Mouse (Mus musculus) MEL (cell line): Measurements from ENCODE around the gene Hk3. TPM values are rescaled to one million over a fixed set of nuclear protein-coding genes. Genes with fewer than 3 reads are reported as not detected.

Source experiments
- DNase-seq: peaks from one replicate; pipeline ENCODE4 v3.0.0; 2011; ENCODE audit warnings: low read depth, low spot score
- H3K27ac ChIP-seq: 2 replicates; pipeline ENCODE4 v1.5.1; 2012; ENCODE audit warnings: low read depth, mild to moderate bottlenecking, control low read depth, low read length, moderate library complexity; ENCODE audit not compliant: control insufficient read depth
- H3K27me3 ChIP-seq, 2 experiments: fragments of 150-350 bp in 1 of 2; sonication (generic) in 1 of 2; 2 replicates each; pipeline ENCODE4 v1.6.1; 2012; ENCODE audit warnings: low read length in 2 of 2, mild to moderate bottlenecking in 2 of 2, improper control_type of control experiment in 1 of 2, moderate library complexity in 1 of 2; ENCODE audit not compliant: insufficient read depth in 2 of 2, control insufficient read depth in 1 of 2
- H3K36me3 ChIP-seq, 2 experiments: 2 replicates each; pipeline ENCODE4 v1.6.1; 2012 to 2014; ENCODE audit warnings: low read length in 2 of 2, improper control_type of control experiment in 1 of 2, inconsistent platforms in 1 of 2, mild to moderate bottlenecking in 1 of 2; ENCODE audit not compliant: insufficient read depth in 2 of 2, control insufficient read depth in 1 of 2
- H3K4me1 ChIP-seq, 2 experiments: fragments of 150-350 bp in 1 of 2; sonication (generic) in 1 of 2; 2 replicates each; pipeline ENCODE4 v1.6.1; 2012; ENCODE audit warnings: low read length in 2 of 2, improper control_type of control experiment in 1 of 2, mild to moderate bottlenecking in 1 of 2; ENCODE audit not compliant: insufficient read depth in 2 of 2, control insufficient read depth in 1 of 2
- H3K4me3 ChIP-seq, 2 experiments: fragments of 150-350 bp in 1 of 2; sonication (generic) in 1 of 2; 2 replicates each; pipeline ENCODE4 v1.5.1; 2012; ENCODE audit warnings: low read depth in 2 of 2, low read length in 2 of 2, mild to moderate bottlenecking in 2 of 2, moderate library complexity in 2 of 2, control low read depth in 1 of 2, improper control_type of control experiment in 1 of 2; ENCODE audit not compliant: control insufficient read depth in 1 of 2, insufficient read depth in 1 of 2
- H3K79me2 ChIP-seq: 2 replicates; pipeline ENCODE4 v1.6.1; 2012; ENCODE audit warnings: mild to moderate bottlenecking, low read length, moderate library complexity; ENCODE audit not compliant: control insufficient read depth, poor library complexity, insufficient read depth
- H3K9ac ChIP-seq: 2 replicates; pipeline ENCODE4 v1.6.1; 2012; ENCODE audit warnings: low read depth, mild to moderate bottlenecking, control low read depth, low read length, moderate library complexity; ENCODE audit not compliant: control insufficient read depth, poor library complexity, severe bottlenecking
- H3K9me3 ChIP-seq: fragments of 150-350 bp; sonication (generic); replicated peaks from 2 replicates; pipeline ENCODE4 v1.6.1; 2012; ENCODE audit warnings: mild to moderate bottlenecking, low read length, improper control_type of control experiment, moderate library complexity; ENCODE audit not compliant: insufficient read depth
- BHLHE40 ChIP-seq: IDR thresholded peaks from 2 replicates; pipeline ENCODE4 v1.6.1; 2012; ENCODE audit warnings: low read depth, mild to moderate bottlenecking, inconsistent platforms, low read length, improper control_type of control experiment, borderline replicate concordance
- CHD1 ChIP-seq: IDR thresholded peaks from 2 replicates; pipeline ENCODE4 v1.6.1; 2012; ENCODE audit warnings: low read depth, mild to moderate bottlenecking, inconsistent platforms, low read length, improper control_type of control experiment
- CHD2 ChIP-seq: IDR thresholded peaks from 2 replicates; pipeline ENCODE4 v1.6.1; 2011; ENCODE audit warnings: low read length, improper control_type of control experiment
- CTCF ChIP-seq, 3 experiments: IDR thresholded peaks in 2 of 3; conservative IDR thresholded peaks in 1 of 3; 2 replicates each; pipeline ENCODE4 v1.5.1; 2011 to 2012; ENCODE audit warnings: low read length in 3 of 3, low read depth in 2 of 3, mild to moderate bottlenecking in 2 of 3, improper control_type of control experiment in 1 of 3, inconsistent platforms in 1 of 3, mixed read lengths in 1 of 3, moderate library complexity in 1 of 3; ENCODE audit not compliant: control insufficient read depth in 1 of 3, insufficient read depth in 1 of 3, poor library complexity in 1 of 3, severe bottlenecking in 1 of 3
- ELF1 ChIP-seq: IDR thresholded peaks from 2 replicates; pipeline ENCODE4 v1.6.1; 2014; ENCODE audit warnings: low read depth, mild to moderate bottlenecking, inconsistent platforms, low read length, improper control_type of control experiment, moderate library complexity
- ETS1 ChIP-seq: IDR thresholded peaks from 2 replicates; pipeline ENCODE4 v1.6.1; 2012; ENCODE audit warnings: low read depth, mild to moderate bottlenecking, inconsistent platforms, low read length, improper control_type of control experiment, moderate library complexity
- MEF2A ChIP-seq: IDR thresholded peaks from 2 replicates; pipeline ENCODE4 v1.6.1; 2014; ENCODE audit warnings: low read depth, mild to moderate bottlenecking, inconsistent platforms, low read length, improper control_type of control experiment; ENCODE audit not compliant: poor library complexity, insufficient replicate concordance, severe bottlenecking; ENCODE audit errors: extremely low read depth
- MXI1 ChIP-seq: IDR thresholded peaks from 2 replicates; pipeline ENCODE4 v1.6.1; 2011; ENCODE audit warnings: mild to moderate bottlenecking, low read depth, low read length, improper control_type of control experiment
- MYC ChIP-seq: IDR thresholded peaks from 2 replicates; pipeline ENCODE4 v1.6.1; 2011; ENCODE audit warnings: low read depth, mild to moderate bottlenecking, low read length, improper control_type of control experiment, moderate library complexity
- NELFE ChIP-seq: IDR thresholded peaks from 2 replicates; pipeline ENCODE4 v1.6.1; 2011; ENCODE audit warnings: low read depth, low read length, improper control_type of control experiment
- POLR2A ChIP-seq, 2 experiments: IDR thresholded peaks; 2 replicates each; pipeline ENCODE4 v1.6.1; 2011 to 2012; ENCODE audit warnings: low read length in 2 of 2, mild to moderate bottlenecking in 2 of 2, control low read depth in 1 of 2, improper control_type of control experiment in 1 of 2, low read depth in 1 of 2, moderate library complexity in 1 of 2; ENCODE audit not compliant: control insufficient read depth in 1 of 2, insufficient read depth in 1 of 2, poor library complexity in 1 of 2
- POLR2AphosphoS5 ChIP-seq: IDR thresholded peaks from 2 replicates; pipeline ENCODE4 v1.6.1; 2012; ENCODE audit warnings: low read depth, borderline replicate concordance, mild to moderate bottlenecking, inconsistent platforms, low read length, moderate library complexity, mixed read lengths
- RAD21 ChIP-seq: IDR thresholded peaks from 2 replicates; pipeline ENCODE4 v1.6.1; 2011; ENCODE audit warnings: mild to moderate bottlenecking, low read depth, low read length, improper control_type of control experiment
- SIN3A ChIP-seq: IDR thresholded peaks from 2 replicates; pipeline ENCODE4 v1.6.1; 2012; ENCODE audit warnings: low read length, improper control_type of control experiment, inconsistent platforms
- TBP ChIP-seq: IDR thresholded peaks from 2 replicates; pipeline ENCODE4 v1.8.0; 2011; ENCODE audit warnings: low read depth, low read length, improper control_type of control experiment
- USF1 ChIP-seq: IDR thresholded peaks from 2 replicates; pipeline ENCODE4 v1.6.1; 2014; ENCODE audit warnings: low read depth, mild to moderate bottlenecking, inconsistent platforms, low read length, improper control_type of control experiment, moderate library complexity
- ZC3H11A ChIP-seq: IDR thresholded peaks from 2 replicates; pipeline ENCODE4 v1.6.1; 2012; ENCODE audit warnings: low read depth, mild to moderate bottlenecking, inconsistent platforms, low read length, improper control_type of control experiment
- ZMIZ1 ChIP-seq: IDR thresholded peaks from 2 replicates; pipeline ENCODE4 v1.6.1; 2012; ENCODE audit warnings: low read depth, mild to moderate bottlenecking, inconsistent platforms, low read length, improper control_type of control experiment, moderate library complexity
- polyA plus RNA-seq, 2 experiments: library from polyadenylated mRNA; stranded (reverse) in 1 of 2; unstranded in 1 of 2; fragments of >175 nt in 1 of 2; fragments of >200 nt in 1 of 2; gene quantifications; 2 replicates each; pipeline versions ENCODE4 v1.2.1 to v1.2.4; 2012; ENCODE audit warnings: low replicate concordance in 2 of 2, low read depth in 1 of 2; ENCODE audit not compliant: insufficient read length in 2 of 2, insufficient read depth in 1 of 2, missing spikeins in 1 of 2
- total RNA-seq: library from RNA; depleted of rRNA; stranded (reverse); fragments of 300-350 nt; gene quantifications from 2 replicates; pipeline ENCODE4 v1.2.3, GENCODE M21; 2012

Gene Hk3
- total and polyA plus RNA-seq, 3 experiments = not detected

DNA sequence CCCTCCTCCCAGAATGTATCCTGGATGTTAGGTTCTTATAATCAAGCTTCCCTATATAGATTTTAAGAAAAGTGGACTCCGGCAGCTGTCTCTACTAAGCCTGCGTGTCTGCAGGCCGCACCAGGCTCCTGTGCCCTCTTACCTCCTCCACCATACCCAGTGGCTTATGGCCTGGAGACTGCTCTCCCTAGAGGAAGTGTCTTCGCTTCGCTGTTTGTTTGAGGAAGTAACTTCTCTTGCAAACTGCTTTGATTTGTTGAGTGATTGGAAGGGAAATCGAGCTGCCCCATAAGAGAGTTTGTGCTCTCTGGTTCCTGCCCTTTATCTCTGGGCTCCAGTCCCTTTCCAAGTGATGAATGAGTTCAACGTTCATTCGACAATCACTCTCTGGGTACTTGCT lies 38.2 kb downstream of the Hk3 start:
- Histone ChIP-seq H3K9ac (no peak overlapping the region), H3K9me3 (no peaks in the 10 kb centered on the region), H3K36me3 (no peaks in the 10 kb centered on the region), H3K27ac (no peak overlapping the region), H3K79me2 (no peaks in the 10 kb centered on the region), H3K4me3 (no peak overlapping the region), H3K27me3 (no peaks in the 10 kb centered on the region), H3K4me1 (no peaks in the 10 kb centered on the region)
- no peak for DNase-seq
- TF ChIP-seq ZC3H11A (no peak), CHD1 (no peak), CHD2 (no peak), BHLHE40 (no peak), POLR2A (IDR thresholded peaks at IDR 0.05; ENCODE audit: control insufficient read depth in 1 of 2, insufficient read depth in 1 of 2, low read depth in 1 of 2, low read length in 2 of 2, poor library complexity in 1 of 2) (no peak), CTCF (IDR thresholded peaks at IDR 0.05 in 2 of 3, conservative IDR thresholded peaks at IDR 0.05 in 1 of 3; ENCODE audit: control insufficient read depth in 1 of 3, insufficient read depth in 1 of 3, low read depth in 2 of 3, low read length in 3 of 3, poor library complexity in 1 of 3, severe bottlenecking in 1 of 3) (no peak), NELFE (no peak), RAD21 (no peak), USF1 (no peak), POLR2AphosphoS5 (no peak), TBP (no peak), MEF2A (no peak), MYC (no peak), ETS1 (no peak), MXI1 (no peak)

- TF ChIP-seq ZMIZ1 = no peak
- no peak for TF ChIP-seq SIN3A
- no peak for TF ChIP-seq POLR2AphosphoS5
- TF ChIP-seq MYC = no peak
- no peak for TF ChIP-seq ELF1
- TF ChIP-seq CTCF (IDR thresholded peaks at IDR 0.05 in 2 of 3, conservative IDR thresholded peaks at IDR 0.05 in 1 of 3; ENCODE audit: control insufficient read depth in 1 of 3, insufficient read depth in 1 of 3, low read depth in 2 of 3, low read length in 3 of 3, poor library complexity in 1 of 3, severe bottlenecking in 1 of 3) = no peak
- Histone ChIP-seq H3K36me3 (no peaks in the 10 kb centered on the region), H3K27ac (no peak overlapping the region), H3K27me3 (no peaks in the 10 kb centered on the region), H3K9ac (no peak overlapping the region), H3K79me2 (no peaks in the 10 kb centered on the region), H3K4me1 (no peaks in the 10 kb centered on the region), H3K4me3 (no peak overlapping the region), H3K9me3 (no peaks in the 10 kb centered on the region)
- DNase-seq = no peak
These were observed 40.2 kb downstream of the Hk3 start for GRCm38 (mm10) chr13:54980957-54981356.
